Mouse (Mus musculus): Measurements from ENCODE around the gene Zkscan8. TPM values are rescaled to one million over a fixed set of nuclear protein-coding genes. Genes with fewer than 3 reads are reported as not detected.

Gene Zkscan8
- total RNA-seq, 1 experiment from 2014 or later = 18.2 TPM

Other genes with a start within 250 kb of the Zkscan8 start
- not detected in 2 replicates for gene Gpx5, start 238.4 kb downstream of the Zkscan8 start, total RNA-seq (2017)
- not detected in 2 replicates for gene Gpx6, start 219.0 kb downstream of the Zkscan8 start, total RNA-seq (2017)
- not detected in 2 replicates for gene Olfr1367, start 184.2 kb downstream of the Zkscan8 start, total RNA-seq (2017)
- 10.2 and 12.5 TPM in 2 replicates for gene Zscan12, start 168.3 kb downstream of the Zkscan8 start, total RNA-seq (2017)
- gene Zkscan3, start 128.4 kb downstream of the Zkscan8 start, total RNA-seq (2017) = 41.1 and 49.8 TPM in 2 replicates
- 0.88 and 2.2 TPM in 2 replicates for gene Pgbd1, start 90.1 kb downstream of the Zkscan8 start, total RNA-seq (2017)
- 38.0 and 39.3 TPM in 2 replicates for gene Zscan26, start 77.4 kb downstream of the Zkscan8 start, total RNA-seq (2017)
- 1.7 TPM in 1 of 2 replicates, not detected in the other for gene Nkapl, start 62.6 kb downstream of the Zkscan8 start, total RNA-seq (2017)
- 1.4 and 1.6 TPM in 2 replicates for gene Zkscan4, start 52.2 kb downstream of the Zkscan8 start, total RNA-seq (2017)
- not detected in 2 replicates for gene Gm10065, start 51.7 kb downstream of the Zkscan8 start, total RNA-seq (2017)
- gene AK157302, start 35.9 kb downstream of the Zkscan8 start, total RNA-seq (2017) = 0.19 and 0.25 TPM in 2 replicates
- 2.6 and 6.6 TPM in 2 replicates for gene Gm11273, start 29.7 kb downstream of the Zkscan8 start, total RNA-seq (2017)
- not detected in 2 replicates for gene Olfr1366, start 11.7 kb upstream of the Zkscan8 start, total RNA-seq (2017)
- gene Olfr1535, start 28.8 kb upstream of the Zkscan8 start, total RNA-seq (2017) = not detected in 2 replicates
- gene Olfr1364, start 50.6 kb upstream of the Zkscan8 start, total RNA-seq (2017) = not detected in 2 replicates
- gene Olfr1362, start 82.9 kb upstream of the Zkscan8 start, total RNA-seq (2017) = not detected in 2 replicates
- not detected in 2 replicates for gene Olfr11, start 111.4 kb upstream of the Zkscan8 start, total RNA-seq (2017)
- gene Olfr1361, start 132.3 kb upstream of the Zkscan8 start, total RNA-seq (2017) = not detected in 2 replicates
- gene Olfr1360, start 146.3 kb upstream of the Zkscan8 start, total RNA-seq (2017) = not detected in 2 replicates
- not detected in 2 replicates for gene Olfr1359, start 167.0 kb upstream of the Zkscan8 start, total RNA-seq (2017)
- 207 and 226 TPM in 2 replicates for gene Hist1h2bl, start 185.0 kb upstream of the Zkscan8 start, total RNA-seq (2017)
- 605 and 1,529 TPM in 2 replicates for gene Hist1h2ai, start 185.3 kb upstream of the Zkscan8 start, total RNA-seq (2017)
- gene Hist1h3h, start 186.5 kb upstream of the Zkscan8 start, total RNA-seq (2017) = 66.5 and 218 TPM in 2 replicates
- 228 and 356 TPM in 2 replicates for gene Hist1h2bm, start 190.9 kb upstream of the Zkscan8 start, total RNA-seq (2017)
- gene Hist1h4j, start 203.9 kb upstream of the Zkscan8 start, total RNA-seq (2017) = 134 and 252 TPM in 2 replicates
- 1,343 and 1,971 TPM in 2 replicates for gene Hist1h4k, start 219.4 kb upstream of the Zkscan8 start, total RNA-seq (2017)
- 437 and 599 TPM in 2 replicates for gene Hist1h2ak, start 222.7 kb upstream of the Zkscan8 start, total RNA-seq (2017)
- 843 and 1,062 TPM in 2 replicates for gene Hist1h2bn, start 223.0 kb upstream of the Zkscan8 start, total RNA-seq (2017)
- 487 and 689 TPM in 2 replicates for gene Hist1h1b, start 249.5 kb upstream of the Zkscan8 start, total RNA-seq (2017)